Mouse (Mus musculus) spleen, postnatal 4 days (tissue): ENCODE data around the gene Slc4a11.
A peak's percentile ranks its signal among the peaks of the same experiment; 100 is the strongest.

Experiments
- DNase-seq, 2 experiments: peaks; one replicate each; pipeline ENCODE4 v3.0.0; 2022; ENCODE audit warnings: low spot score in 2 of 2

Gene Slc4a11

DNA sequence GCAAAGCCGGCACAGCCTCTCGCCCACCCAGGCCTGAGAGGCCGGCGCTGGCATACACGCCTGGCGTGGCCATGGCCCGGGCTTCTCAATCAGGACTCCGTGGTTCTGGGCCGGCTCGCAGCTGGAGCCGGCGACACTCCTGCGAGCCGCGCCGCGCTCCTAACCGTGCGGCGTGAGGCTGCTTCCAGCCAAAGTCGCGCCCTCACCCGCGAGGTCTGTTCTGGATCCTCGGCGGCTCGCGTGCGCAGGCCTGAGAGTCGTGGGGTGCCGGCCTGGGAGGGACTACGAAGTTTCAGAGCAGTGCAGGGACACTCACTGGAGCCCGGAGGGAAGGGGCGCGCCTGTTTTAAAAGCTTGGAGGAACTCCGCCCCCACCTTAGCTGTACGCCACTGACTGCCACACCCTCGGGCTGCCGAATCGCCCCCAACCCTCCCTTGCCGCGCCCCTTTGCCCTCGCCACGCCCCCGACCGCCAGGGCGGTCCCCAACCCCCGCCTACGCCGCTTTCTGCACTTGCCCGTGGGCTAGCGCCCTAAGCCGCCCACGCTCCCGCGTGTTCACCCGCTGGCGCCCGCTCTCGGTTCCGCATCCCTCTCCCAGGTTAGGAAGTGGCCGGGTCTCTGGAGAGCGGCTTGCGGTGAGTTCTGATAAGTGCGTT is at the start of gene Slc4a11:
Gene Slc4a11 (minus strand): TSS at position 367 of the 658 bp plus-strand sequence.
- peak; percentile 54 to 73 for DNase-seq

DNA sequence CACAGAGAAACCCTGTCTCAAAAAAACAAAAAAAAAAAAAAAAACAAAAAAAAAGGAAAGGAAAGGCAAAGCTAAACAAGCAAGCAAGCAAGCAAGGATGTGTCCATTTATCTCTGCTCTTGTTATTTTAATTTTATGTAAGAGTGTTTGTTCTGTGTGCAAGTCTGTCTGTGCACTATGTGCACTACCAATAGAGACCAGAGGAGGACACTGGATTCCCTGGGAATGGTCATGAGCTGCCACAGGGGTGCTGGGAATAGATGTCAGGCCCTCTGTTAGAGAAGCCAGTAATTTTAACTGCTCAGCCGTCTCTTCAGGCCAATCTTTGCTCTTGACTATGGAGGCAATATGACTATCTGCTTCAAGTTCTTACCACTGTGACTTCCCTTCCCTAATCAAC is 46.3 kb upstream of the Slc4a11 start:
- DNase-seq = no peak

DNA sequence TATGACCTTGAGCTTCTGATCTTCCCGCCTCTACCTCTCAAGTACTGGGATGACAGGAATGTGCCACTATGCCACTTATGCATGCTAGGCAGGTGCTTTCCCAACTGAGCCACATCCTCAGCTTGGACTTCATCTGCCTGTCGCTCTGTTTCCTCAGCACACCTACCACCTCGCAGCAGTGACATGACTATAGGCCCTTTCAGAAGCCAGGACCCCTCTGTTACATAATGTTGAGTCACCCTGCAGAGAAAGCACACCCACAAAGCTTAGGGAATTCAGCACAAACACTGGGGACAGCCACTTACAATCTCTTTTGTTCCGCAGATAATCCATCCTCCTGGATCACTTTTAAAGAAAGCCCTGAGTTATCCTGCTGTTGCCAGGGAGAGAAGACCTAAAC is 42.8 kb upstream of the Slc4a11 start:
- DNase-seq = no peak

DNA sequence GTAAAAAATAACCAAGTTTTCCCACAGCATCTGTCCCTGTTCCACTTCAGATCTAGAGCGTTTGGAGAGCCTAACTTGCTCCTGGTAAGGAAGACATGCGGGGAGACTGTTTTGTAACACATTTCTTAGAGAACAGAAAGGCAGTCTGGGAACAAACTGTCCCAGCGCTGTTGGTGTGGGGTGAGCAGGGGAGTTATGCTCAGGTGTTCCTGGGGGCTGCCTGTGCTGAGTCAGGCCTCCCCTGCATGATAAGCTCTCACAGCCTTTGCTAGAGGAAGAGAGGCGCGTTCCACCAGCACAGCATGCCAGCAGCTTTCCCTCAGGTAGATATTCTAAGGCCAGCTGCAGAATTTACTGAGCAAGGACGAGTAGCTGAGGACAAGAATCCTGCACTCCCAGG is 40.7 kb upstream of the Slc4a11 start:
- DNase-seq = no peak

DNA sequence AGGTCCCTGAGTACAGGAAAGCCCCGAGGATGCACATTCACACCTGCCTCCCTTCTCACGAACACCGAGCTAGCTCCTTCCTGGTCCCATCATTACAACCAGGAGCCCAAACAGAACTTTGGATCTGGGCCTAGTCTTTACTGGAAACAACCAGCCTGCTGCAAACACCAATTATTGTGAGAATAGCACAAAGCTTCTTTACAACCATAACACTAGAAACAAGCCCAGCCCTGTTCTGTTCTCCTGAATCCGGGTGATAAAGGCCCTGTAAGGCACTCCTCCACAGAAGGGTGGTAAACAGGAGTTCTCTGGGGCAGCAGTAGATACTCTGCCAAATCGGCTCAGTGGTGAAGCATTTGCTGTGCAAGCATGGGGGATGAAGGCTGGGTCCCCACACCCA is 38.0 kb upstream of the Slc4a11 start:
- DNase-seq = no peak

DNA sequence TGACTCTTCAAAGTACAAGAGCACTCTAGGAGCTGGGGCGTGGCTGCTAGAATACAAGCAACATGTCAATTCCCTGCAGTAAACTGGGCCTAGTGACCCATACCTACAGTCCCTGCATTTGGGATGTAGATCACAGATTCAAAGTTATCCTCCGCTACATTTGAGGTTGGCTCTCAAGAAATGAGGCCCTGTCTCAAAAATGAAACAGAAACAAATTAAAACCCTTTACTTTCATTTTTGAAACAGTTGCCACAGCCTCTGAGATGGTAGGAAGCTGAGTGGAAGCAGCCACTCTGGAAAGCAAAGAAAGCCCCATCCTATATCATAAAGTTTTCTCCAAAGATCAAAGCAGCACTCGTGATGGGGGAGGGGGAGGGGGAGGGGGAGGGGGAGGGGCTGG is 36.1 kb upstream of the Slc4a11 start:
- DNase-seq = no peak

DNA sequence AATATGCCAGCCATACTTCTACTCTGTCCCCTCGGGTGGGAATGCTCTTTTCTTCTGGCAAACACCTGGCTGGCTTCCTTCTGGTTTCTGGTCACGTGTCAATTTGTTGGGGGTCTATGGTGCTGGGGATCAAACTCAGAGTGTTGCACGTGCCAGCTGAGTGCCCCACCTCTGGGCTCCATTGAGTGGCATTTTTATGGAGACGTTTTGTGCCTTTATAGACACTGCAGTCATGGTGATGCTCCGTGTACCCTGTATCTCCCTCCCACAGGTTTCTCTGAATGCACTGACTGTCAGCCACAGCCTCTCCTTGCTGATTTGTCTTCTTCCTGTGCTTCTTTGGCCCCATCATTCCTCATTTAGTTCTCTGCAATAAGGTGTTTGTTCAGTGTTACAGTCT is 34.5 kb upstream of the Slc4a11 start:
- no peak for DNase-seq

DNA sequence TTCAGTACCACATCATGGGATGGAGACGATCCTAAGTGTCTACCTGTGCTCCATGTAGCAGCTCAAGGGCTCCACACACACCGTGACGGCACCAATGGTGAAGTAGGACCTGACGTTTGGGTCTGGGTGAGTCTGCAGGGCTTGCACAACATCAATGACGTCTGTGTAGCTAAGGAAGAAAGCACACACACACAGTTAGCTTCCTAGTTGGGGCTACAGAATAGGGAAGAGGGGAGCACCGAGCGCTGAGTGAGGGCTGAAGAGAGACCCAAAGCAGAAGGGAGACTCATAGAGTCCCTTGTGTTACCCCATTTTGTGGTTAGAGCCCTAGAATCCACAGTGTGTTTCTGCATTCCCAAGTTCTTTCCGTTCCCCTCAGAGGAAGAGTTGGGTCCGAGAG is 33.4 kb upstream of the Slc4a11 start:
- no peak for DNase-seq

DNA sequence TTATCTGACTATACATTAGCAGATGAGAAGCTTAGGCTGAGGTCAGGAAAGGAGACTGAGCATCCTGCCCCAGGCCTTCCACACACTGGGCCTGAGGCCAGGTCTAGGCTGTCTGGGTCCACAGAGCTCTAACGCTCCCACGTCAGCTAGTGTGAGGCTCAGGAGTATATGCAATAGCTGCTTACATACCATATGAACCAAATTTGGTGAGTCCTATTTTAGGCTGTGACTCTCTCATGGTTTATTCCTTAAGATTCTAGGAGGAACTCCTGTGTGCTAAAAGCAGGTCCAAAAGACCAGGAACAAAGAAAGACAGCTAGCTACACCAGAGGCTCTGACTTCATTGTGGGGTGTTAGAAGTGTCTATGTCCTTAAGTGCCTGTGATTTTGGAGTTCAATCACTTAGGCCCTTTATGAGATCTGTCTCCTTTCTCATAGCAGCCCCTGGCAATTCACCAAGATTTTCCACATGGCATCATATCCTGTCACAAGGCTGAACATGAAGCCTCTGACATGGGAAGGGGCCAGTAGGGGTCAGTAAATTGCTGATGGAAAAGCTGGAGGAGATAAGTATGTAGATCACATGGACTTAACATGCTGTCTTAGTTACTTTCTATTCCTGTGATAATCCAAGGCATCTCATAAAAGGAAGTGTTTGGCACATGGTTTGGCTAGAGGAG is 31.7 kb upstream of the Slc4a11 start:
- no peak for DNase-seq

DNA sequence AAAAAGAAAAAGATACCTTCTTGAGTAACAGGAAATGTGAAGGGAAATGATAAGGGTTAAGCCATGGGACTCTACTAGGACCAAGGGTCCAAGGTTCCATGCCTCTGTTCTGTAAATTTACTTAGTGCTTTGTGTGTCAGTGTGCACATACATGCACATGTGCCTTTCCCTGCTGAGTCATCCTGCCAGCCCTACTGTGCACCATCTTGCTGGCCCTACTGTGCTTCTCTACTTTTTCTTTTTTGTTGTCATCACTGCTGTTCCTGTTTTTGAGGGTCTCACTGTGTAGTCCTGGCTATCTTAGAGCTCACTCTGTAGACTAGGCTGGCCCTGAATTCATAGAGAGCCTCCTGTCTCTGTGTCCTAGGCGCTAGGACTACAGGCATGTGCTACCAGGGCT is 30.4 kb upstream of the Slc4a11 start:
- DNase-seq = no peak

DNA sequence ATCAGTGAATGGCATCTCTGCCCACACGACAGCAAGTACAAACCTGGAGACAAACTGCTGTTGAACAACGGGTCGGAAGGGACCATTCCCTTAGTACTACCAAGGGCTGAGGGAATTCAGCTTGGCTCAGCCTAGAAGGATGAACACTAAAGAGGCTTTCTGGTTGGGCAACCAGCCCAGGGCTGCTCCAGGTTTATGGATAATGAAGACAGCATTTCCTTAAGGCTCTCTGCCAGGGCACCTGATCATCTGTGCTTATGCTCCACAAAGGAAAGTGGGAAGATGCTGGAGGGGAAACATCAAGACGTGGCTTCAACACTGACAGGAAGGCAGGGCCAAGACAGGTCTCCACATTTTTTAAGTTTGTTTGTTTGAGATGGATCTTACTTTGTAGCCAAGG is 27.1 kb upstream of the Slc4a11 start:
- DNase-seq = no peak

DNA sequence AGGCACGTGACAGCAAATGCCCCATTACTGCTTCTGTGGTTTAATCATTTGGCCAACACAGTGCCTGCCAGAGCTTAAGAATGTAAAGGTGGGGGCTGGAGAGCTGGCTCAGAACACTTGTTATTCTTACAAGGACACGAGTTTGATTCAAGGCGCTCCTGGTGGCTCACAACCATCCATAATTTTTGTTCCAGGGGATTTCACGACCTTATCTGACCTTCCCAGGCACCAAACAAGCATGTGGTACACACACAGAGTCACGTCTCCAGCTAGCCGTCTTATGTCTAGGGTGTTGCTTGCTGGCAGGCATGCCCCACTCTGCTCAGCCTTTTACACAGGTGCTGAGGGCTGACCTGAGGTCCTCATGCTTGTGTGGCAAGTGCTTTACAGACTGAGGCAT is 20.6 kb upstream of the Slc4a11 start:
- no peak for DNase-seq

DNA sequence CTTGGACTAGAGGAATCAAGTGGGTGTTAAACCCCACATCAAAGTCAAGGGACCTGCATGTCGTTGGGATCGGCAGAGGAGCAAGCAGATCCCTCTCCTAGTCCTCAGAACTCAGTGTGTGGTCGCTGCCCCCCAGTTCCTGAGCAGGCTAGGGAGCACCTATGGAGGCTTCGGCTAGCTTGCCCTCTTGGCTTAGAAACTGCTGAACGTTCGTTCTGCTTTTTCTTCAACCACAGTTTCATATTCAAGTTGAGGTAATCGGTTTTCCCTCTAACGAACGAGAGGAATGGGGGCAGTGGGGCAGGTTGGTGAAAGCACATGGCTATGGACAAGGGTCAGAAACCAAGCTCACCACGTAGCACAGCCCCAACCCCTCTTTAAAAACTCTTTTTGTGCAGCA is 9.7 kb upstream of the Slc4a11 start:
- DNase-seq = no peak

DNA sequence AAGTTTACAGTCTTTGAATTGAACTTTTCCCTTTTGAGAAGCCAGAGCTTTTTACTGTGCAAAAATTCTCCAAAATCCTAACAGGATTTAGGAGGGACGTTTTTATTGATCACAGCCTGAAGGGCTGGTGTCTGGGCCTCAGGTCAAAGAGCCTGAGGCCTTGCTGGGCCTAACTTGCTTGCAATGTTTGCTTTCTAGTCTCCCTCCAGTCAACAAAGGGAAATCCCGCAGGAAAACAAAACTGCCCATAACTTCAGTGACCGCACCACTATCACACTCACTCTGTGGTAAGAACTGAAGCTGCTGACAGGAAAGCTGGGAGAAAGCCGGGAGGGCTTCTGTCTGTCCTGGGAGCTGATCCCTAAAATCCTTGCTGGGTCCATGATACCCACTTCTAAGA is 9.3 kb upstream of the Slc4a11 start:
- DNase-seq = no peak

DNA sequence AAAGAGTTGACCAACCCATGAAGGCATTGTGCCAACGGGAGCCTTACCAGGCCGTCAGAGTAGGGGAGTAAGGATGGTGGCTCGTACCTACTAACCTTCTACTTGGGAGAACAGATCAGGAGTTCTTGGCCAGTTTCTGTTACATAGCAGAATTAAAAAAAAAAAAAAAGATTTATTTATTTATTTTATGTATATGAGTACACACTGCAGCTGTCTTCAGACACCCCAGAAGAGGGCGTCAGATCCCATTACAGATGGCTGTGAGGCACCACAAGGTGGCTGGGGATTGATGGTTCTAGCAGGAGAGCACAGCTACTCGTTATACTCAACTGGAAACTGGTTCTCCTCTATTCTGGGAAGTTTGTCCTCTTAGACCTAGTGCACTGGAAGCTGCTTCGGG is 7.9 kb upstream of the Slc4a11 start:
- no peak for DNase-seq

DNA sequence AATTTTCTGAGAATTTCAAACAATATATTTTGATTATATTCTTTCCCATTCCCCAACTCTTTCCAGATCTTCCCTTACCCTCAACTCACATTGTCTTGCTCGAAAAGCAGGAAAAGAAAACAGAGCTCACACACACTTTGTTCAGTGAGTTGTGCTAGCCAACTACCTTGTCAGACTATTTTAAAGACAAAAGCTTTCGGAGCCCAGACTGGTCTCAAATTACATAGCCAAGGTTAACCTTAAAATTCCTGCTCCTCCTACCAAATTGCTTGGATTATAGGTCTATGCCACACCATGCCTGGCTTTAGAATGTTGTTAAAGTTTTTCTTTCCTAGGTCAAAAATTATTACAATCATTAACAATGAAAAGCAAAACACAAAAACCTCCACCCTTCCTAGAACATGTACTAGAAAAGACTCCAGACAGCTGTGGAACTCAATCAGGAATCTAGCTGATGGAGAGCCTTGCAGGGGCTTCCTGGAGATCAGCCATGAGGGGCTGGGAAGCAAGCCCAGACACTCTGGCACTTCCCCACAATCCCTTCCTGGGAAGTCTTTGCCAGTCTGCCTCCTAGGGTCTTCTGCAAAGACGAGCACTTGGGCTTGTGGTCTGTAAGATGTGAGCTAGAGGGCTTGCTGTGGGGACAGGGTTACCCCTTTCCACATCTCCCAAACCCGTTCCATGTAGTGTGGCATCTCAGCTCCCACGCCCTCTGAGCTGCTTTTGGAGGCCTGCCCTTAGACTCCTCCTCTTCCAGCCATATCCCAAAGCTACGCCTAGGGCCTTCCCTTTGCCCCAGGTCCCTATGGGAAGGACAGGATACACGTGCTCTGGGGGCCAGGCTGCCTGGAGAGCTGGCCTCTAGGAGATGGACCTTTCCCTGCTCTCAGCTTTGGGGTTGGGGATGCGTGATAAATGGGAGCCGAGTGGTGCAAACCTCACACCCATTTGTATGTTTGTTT is 7.0 kb upstream of the Slc4a11 start:
- DNase-seq = no peak

DNA sequence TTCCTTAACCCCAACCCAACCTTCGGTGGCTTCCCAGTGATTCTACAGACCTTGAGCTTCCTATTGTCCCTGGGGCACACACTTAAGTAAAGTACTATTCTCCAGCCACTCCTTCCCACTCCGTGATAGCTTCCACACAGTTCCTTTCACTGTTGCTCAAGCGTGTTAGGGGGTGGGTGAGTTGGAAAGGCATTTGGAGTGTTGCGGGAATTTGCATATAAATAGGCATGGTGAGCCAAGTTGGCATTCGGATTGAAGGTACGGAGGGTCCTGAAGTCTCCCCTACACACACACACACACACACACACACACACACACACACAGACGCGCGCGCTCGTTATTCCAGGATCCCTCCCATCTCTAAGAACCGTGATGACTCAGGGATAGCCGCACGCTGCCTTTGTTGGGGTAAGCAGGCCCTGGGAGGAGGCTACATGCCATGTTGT is 525 bp upstream of the Slc4a11 start:
- DNase-seq = no peak

DNA sequence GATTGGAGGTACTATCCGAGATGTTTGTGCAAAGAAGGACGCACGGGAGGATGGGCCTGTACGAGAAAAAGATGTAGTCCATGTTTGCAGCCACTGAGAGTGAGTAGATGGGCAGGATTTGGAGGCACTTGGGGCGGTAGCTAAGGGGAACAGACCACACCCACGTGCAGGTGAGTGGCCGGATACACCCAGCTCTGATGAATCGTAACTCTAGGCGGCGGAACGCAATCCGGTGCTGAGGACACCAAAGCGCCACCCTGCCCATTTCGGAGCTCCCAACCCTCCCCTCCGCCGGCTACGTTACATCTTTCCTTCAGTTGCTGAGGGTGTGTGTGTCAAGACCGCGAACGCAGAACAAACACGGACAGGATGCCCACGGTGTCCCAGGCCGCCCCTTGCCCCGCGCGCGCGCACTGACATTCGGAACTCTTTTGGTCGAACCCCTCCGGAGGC is 593 bp downstream of the Slc4a11 start:
- no peak for DNase-seq

DNA sequence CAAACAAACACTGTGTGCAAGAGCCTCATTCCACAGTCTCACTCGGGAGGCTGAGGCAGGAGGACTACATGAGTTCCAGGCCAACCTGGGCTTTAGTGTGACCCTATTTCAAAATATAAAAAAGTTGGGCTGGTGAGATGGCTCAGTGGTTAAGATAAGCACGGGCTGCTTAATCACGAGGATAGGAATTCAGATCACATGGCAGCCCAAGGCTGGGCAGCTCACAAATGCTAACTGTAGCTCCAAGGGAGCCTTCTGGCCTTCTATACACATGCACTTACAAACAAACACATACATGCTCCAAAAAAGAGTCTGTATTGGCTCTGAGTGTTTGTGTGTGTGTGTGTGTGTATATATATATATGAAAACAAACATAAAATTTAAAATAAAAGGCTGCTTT is 3.8 kb downstream of the Slc4a11 start:
- no peak for DNase-seq

DNA sequence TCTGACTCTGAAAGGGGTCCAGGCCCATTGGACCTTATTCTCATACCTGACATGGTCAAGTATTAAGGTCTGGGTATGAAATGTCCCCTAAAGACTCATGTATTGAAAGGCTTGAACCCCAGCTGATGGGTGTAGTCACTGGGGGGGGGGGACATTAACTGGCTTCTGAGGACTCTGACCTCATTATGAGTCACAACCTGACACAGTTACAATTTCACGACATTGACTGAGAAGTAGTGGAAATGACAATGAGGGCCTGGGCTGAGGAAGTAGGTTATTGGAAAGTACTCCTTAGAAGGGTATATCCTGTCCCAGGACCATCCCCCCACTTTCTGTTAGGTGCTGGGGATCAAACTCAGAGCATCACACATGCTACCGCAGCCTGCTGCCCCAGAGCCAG is 8.3 kb downstream of the Slc4a11 start:
- DNase-seq = no peak

DNA sequence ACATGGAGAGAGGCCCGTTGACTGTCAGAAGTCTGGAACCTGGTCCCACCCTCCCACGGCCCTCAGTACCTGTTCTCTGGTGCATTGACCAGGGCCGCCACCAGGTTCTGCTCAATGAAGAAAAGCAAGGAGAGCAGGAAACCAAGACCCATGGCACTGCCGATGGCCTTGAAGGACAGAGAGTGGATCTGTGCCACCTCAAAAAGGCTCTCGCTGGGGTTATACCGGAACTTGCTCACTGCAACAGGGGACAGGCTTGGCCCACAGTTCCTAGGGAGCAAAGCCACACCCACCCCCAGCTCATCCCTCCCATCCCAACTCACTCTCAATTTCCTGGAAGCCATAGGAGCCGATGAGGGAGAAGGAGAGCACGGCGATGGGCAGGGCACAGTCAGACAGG is 11.9 kb downstream of the Slc4a11 start:
- DNase-seq = no peak

DNA sequence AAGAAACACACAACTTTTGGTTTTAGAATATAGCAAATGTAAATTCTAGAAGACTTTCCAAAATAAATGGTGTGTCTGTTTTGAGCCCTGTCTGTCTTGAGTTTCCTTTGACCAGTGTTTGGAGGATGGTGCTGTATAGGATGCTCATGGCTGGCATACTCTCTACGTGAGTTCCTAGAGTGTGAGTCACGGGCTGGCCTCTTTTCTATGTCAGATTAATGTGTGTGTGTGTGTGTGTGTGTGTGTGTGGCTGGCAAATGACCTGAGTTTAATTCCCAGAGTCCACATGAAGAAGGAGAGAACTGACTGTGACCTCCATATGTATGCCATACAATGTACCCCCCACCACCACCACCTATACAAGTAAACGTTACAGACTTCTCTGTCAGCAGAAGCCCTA is 15.8 kb downstream of the Slc4a11 start:
- no peak for DNase-seq

DNA sequence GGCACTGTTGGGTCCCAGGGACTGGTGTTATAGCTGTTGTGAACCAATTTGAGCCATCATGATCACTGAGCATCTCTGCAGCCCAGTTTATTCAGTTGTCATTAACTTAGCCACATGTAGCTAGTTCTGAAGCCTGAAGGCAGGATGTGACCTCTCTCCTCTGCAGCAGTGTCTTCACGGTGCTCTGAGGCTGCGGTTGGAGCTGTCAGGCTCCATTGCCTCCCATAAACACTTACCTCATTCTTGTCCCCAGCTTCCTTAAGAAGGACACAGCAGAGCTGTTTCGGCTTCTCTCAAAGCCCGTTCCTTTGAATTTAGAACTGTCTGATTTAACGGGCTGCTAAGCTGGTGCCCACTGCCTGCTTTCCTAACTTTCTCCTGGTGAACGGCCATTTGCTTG is 17.4 kb downstream of the Slc4a11 start:
- no peak for DNase-seq
